Mouse (Mus musculus): ENCODE results near the gene Rps8.

DNA sequence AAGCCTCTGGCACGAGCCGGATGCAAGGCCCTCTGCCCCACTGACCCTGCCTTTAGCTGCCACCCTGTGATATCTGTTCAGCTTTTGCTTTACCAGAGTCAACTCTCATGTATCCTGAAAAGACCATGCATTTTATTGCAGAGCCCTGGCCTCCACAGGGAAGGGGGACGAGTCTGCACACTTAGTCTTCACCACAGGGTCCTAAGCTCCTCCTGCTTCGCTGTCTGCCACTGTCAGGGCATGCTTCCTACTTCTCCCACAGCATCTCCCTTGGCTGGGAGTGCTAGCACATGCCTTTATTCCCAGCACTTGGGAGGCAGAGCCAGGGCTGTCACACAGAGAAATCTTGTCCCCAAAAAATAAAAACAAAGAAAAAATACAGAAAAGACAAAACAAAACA, 5.1 kb upstream of the Rps8 start:
- TF ChIP-seq TCF12 (IDR thresholded peaks at IDR 0.05; ENCODE audit: low read depth, low read length): no peak
- TF ChIP-seq BHLHE40 (IDR thresholded peaks at IDR 0.05; ENCODE audit: low read depth, low read length): no peak
- TF ChIP-seq EP300 (IDR thresholded peaks at IDR 0.05; ENCODE audit: low read length): no peak
- TF ChIP-seq POLR2A (IDR thresholded peaks at IDR 0.05; ENCODE audit: low read depth, low read length): no peak
- TF ChIP-seq SMC3 (IDR thresholded peaks at IDR 0.05; ENCODE audit: low read depth, low read length): no peak
- TF ChIP-seq MAFK (IDR thresholded peaks at IDR 0.05; ENCODE audit: insufficient replicate concordance, low read length): no peak
- no peak for TF ChIP-seq CTCF (conservative IDR thresholded peaks at IDR 0.05 in 1 of 2, IDR thresholded peaks at IDR 0.05 in 1 of 2; ENCODE audit: low read depth in 2 of 2, low read length in 2 of 2)
- TF ChIP-seq ZC3H11A (IDR thresholded peaks at IDR 0.05; ENCODE audit: low read depth, low read length): no peak
- no peak for TF ChIP-seq NELFE (IDR thresholded peaks at IDR 0.05; ENCODE audit: low read depth, low read length)
- TF ChIP-seq USF1 (IDR thresholded peaks at IDR 0.05; ENCODE audit: low read depth, low read length): no peak
- no peak for TF ChIP-seq RAD21 (IDR thresholded peaks at IDR 0.05; ENCODE audit: low read depth, low read length)
- TF ChIP-seq E2F4 (IDR thresholded peaks at IDR 0.05; ENCODE audit: insufficient replicate concordance, low read depth, low read length): no peak
